Mouse (Mus musculus): ENCODE measurements around the gene Ldlrad1. TPM values are rescaled to one million over a fixed set of nuclear protein-coding genes. Genes with fewer than 3 reads are reported as not detected.

The Ldlrad1 gene
- polyA plus RNA-seq, 1 experiment from 2014 or later, result not detected

DNA sequence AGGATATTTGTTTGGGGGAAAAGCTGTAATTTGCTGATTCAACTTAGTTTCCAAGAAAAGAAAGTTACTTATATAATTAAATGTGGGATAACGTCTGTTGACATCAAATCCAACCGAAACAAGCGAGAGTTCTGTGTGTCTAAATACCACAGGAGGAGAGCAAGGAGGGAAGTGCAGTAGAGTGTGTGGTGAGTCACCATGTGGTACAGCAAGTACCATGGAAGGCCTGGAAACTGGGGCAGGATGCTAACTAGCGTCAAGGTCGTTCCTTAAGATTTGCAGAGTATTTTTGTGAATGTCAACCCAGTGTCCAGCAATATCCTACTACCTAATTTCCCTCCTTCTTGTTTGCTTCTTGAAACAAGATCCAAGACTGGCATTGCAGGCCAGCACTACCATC lies 10.9 kb upstream of the Ldlrad1 start:
- Histone ChIP-seq H3K27me3 (replicated peaks; ENCODE audit: control insufficient read depth, insufficient read depth, low read length) (no peaks in the 10 kb centered on the region), H3K4me2 (no peak overlapping the region), H3K4me3 (ENCODE audit: low read depth, low read length) (no peak overlapping the region), H3K36me3 (ENCODE audit: control insufficient read depth, insufficient read depth, low read length) (peaks cover 42% of the 10 kb centered on the region), H3K4me1 (replicated peaks; ENCODE audit: control insufficient read depth, insufficient read depth, low read length) (no peaks in the 10 kb centered on the region), H3K9me3 (ENCODE audit: control insufficient read depth, low read length) (no peaks in the 10 kb centered on the region), H3K9ac (ENCODE audit: low read depth, low read length) (no peak overlapping the region), H3K27ac (ENCODE audit: low read depth, low read length) (no peak overlapping the region)
- ATAC-seq (replicated peaks; ENCODE audit: low FRiP score), result no peak
- no peak for DNase-seq (ENCODE audit: low spot score)
- 91% methylated on average over 5 of the region's 5 CpGs for WGBS

DNA sequence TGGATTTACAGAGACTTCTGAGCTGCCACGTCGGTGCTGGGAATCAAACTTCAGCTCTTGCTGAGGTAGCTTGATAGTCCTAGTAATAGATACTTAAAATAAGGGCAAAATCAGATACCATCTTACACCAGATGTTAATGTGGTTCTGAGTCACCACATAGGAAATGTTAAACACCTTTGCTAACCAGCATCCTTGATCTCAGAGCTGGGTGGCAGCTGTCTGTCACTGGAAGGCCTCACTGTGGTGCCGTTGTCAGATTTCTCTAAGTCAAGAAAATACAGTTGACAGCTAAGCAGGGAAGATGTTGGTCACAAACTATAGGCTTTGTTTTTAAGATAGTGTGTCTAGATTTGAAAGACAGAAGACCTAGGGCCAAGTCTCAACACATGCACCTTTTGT lies 7.2 kb upstream of the Ldlrad1 start:
- H3K36me3 ChIP-seq (ENCODE audit: control insufficient read depth, insufficient read depth, low read length), result peaks cover 37% of the 10 kb centered on the region
- no peaks in the 10 kb centered on the region for H3K27me3 ChIP-seq (replicated peaks; ENCODE audit: control insufficient read depth, insufficient read depth, low read length)
- no peak overlapping the region for H3K27ac ChIP-seq (ENCODE audit: low read depth, low read length)
- no peak overlapping the region for H3K4me2 ChIP-seq
- no peaks in the 10 kb centered on the region for H3K9me3 ChIP-seq (ENCODE audit: control insufficient read depth, low read length)
- 88% methylated on average over 3 of the region's 3 CpGs for WGBS
- H3K4me1 ChIP-seq (replicated peaks; ENCODE audit: control insufficient read depth, insufficient read depth, low read length), result no peaks in the 10 kb centered on the region
- H3K4me3 ChIP-seq (ENCODE audit: low read depth, low read length), result no peak overlapping the region
- no peak for ATAC-seq (replicated peaks; ENCODE audit: low FRiP score)
- no peak overlapping the region for H3K9ac ChIP-seq (ENCODE audit: low read depth, low read length)
- DNase-seq (ENCODE audit: low spot score), result no peak

DNA sequence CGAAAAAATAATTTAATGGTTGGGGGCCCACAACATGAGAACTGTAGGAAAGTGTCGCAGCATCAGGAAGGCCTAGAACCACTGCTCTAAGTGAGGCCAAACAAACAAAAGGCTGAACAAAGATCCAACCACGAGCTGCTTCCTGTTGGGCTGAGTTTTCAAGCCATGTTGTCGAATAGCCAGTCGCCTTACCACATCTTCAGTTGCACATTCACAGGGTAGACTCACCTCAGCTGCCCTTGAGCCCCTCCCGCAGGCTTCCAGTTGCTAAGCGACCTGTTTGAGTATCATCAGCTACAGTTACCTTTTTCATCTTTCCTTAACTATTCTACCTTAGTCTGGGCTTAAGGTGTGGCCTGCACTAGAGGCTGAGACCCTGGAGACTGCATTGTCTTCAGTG lies 6.0 kb upstream of the Ldlrad1 start:
- Histone ChIP-seq H3K27me3 (replicated peaks; ENCODE audit: control insufficient read depth, insufficient read depth, low read length) (no peaks in the 10 kb centered on the region), H3K9me3 (ENCODE audit: control insufficient read depth, low read length) (no peaks in the 10 kb centered on the region), H3K4me2 (no peak overlapping the region), H3K4me1 (replicated peaks; ENCODE audit: control insufficient read depth, insufficient read depth, low read length) (no peaks in the 10 kb centered on the region), H3K9ac (ENCODE audit: low read depth, low read length) (no peak overlapping the region), H3K27ac (ENCODE audit: low read depth, low read length) (no peak overlapping the region), H3K4me3 (ENCODE audit: low read depth, low read length) (no peak overlapping the region), H3K36me3 (ENCODE audit: control insufficient read depth, insufficient read depth, low read length) (peaks cover 30% of the 10 kb centered on the region)
- WGBS, result 80% methylated on average over 7 of the region's 7 CpGs
- ATAC-seq (replicated peaks; ENCODE audit: low FRiP score) (no peak), DNase-seq (ENCODE audit: low spot score) (no peak)

GRCm38 (mm10) chr4:107207016-107207415 lies 2.0 kb upstream of the Ldlrad1 start:
- peaks cover 9% of the 10 kb centered on the region; the same call in 1 of the 2 replicates for H3K4me1 ChIP-seq (replicated peaks; ENCODE audit: control insufficient read depth, insufficient read depth, low read length)
- H3K9me3 ChIP-seq (ENCODE audit: control insufficient read depth, low read length), result no peaks in the 10 kb centered on the region

GRCm38 (mm10) chr4:107210483-107211097 lies 1.6 kb downstream of the Ldlrad1 start:
- 42% methylated on average over 5 of the region's 5 CpGs for WGBS

More at GRCm38 (mm10) chr4:107207016-107207415, 2.0 kb upstream of the Ldlrad1 start:
- no peak overlapping the region for H3K9ac ChIP-seq (ENCODE audit: low read depth, low read length)
- ATAC-seq (replicated peaks; ENCODE audit: low FRiP score), result no peak
- no peak overlapping the region for H3K27ac ChIP-seq (ENCODE audit: low read depth, low read length)
- H3K36me3 ChIP-seq (ENCODE audit: control insufficient read depth, insufficient read depth, low read length), result peaks cover 10% of the 10 kb centered on the region
- H3K27me3 ChIP-seq (replicated peaks; ENCODE audit: control insufficient read depth, insufficient read depth, low read length), result no peaks in the 10 kb centered on the region
- DNase-seq (ENCODE audit: low spot score), result no peak
- H3K4me3 ChIP-seq (ENCODE audit: low read depth, low read length), result no peak overlapping the region
- H3K4me2 ChIP-seq, result no peak overlapping the region
- WGBS, result 92% methylated on average over 2 of the region's 2 CpGs

DNA sequence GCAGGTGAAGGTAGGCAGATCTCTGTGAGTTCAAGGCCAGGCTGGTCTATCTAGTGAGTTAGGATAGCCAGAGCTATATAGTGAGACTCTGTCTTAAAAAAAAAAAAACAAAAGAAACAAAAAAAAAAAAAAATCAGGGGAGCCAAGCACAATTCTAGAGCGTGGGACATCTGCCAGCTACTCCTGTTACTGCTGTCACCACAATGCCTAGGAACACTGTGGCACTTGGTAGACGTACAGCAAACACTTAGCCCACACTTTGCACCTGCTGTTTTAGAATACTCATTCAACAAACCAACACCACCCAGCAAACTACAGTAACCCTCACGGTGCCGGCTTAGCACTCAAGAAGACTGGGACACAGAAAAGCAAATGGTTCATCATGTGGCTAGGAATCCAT lies 2.5 kb downstream of the Ldlrad1 start:
- Histone ChIP-seq H3K9me3 (ENCODE audit: control insufficient read depth, low read length) (no peaks in the 10 kb centered on the region), H3K27ac (ENCODE audit: low read depth, low read length) (no peak overlapping the region), H3K4me2 (no peak overlapping the region), H3K27me3 (replicated peaks; ENCODE audit: control insufficient read depth, insufficient read depth, low read length) (no peaks in the 10 kb centered on the region), H3K4me1 (replicated peaks; ENCODE audit: control insufficient read depth, insufficient read depth, low read length) (peaks cover 11% of the 10 kb centered on the region; the same call in 1 of the 2 replicates), H3K36me3 (ENCODE audit: control insufficient read depth, insufficient read depth, low read length) (no peaks in the 10 kb centered on the region; the same call in 1 of the 2 replicates), H3K9ac (ENCODE audit: low read depth, low read length) (no peak overlapping the region), H3K4me3 (ENCODE audit: low read depth, low read length) (no peak overlapping the region)
- no peak for ATAC-seq (replicated peaks; ENCODE audit: low FRiP score)
- WGBS, result 83% methylated on average over 4 of the region's 4 CpGs
- no peak for DNase-seq (ENCODE audit: low spot score)

More at GRCm38 (mm10) chr4:107210483-107211097, 1.6 kb downstream of the Ldlrad1 start:
- H3K27ac ChIP-seq (ENCODE audit: low read depth, low read length), result no peak overlapping the region
- no peak overlapping the region for H3K4me3 ChIP-seq (ENCODE audit: low read depth, low read length)
- DNase-seq (ENCODE audit: low spot score) (no peak), ATAC-seq (replicated peaks; ENCODE audit: low FRiP score) (0 out of 2 replicates have a peak, but pooled peaks have one; percentile 27)
- no peaks in the 10 kb centered on the region for H3K27me3 ChIP-seq (replicated peaks; ENCODE audit: control insufficient read depth, insufficient read depth, low read length)
- H3K9ac ChIP-seq (ENCODE audit: low read depth, low read length), result no peak overlapping the region
- H3K4me2 ChIP-seq, result no peak overlapping the region
- H3K36me3 ChIP-seq (ENCODE audit: control insufficient read depth, insufficient read depth, low read length), result peaks cover 3% of the 10 kb centered on the region; the same call in 1 of the 2 replicates
- H3K9me3 ChIP-seq (ENCODE audit: control insufficient read depth, low read length), result no peaks in the 10 kb centered on the region
- H3K4me1 ChIP-seq (replicated peaks; ENCODE audit: control insufficient read depth, insufficient read depth, low read length), result peaks cover 9% of the 10 kb centered on the region; the same call in 1 of the 2 replicates

DNA sequence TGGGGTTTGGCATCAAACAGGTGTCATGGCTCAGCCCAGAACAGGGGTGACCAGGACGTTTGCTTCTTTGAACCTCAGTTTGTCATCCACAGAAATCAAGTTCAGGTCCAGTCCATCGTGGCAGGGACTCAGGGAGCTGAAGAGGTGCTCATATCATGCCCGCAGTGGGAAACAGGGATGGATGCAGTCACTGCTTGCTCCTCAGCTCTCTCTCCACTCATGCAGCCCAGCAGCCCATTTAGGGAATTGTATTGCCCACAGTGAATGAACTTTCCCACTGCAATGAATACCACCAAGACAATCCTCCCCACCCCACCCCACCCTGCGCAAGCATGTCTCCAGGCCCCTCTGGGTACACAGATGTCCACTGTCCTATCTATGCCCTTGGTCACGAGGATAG lies 3.0 kb downstream of the Ldlrad1 start:
- ATAC-seq (replicated peaks; ENCODE audit: low FRiP score), result no peak
- WGBS, result 81% methylated on average over 5 of the region's 5 CpGs

GRCm38 (mm10) chr4:107213279-107214011 lies 4.5 kb downstream of the Ldlrad1 start:
- no peak overlapping the region for H3K27ac ChIP-seq (ENCODE audit: low read depth, low read length)
- no peaks in the 10 kb centered on the region for H3K27me3 ChIP-seq (replicated peaks; ENCODE audit: control insufficient read depth, insufficient read depth, low read length)
- no peak overlapping the region for H3K9ac ChIP-seq (ENCODE audit: low read depth, low read length)
- no peaks in the 10 kb centered on the region for H3K36me3 ChIP-seq (ENCODE audit: control insufficient read depth, insufficient read depth, low read length)
- H3K4me3 ChIP-seq (ENCODE audit: low read depth, low read length), result no peak overlapping the region
- WGBS, result 67% methylated on average over 12 of the region's 12 CpGs
- DNase-seq (ENCODE audit: low spot score) (no peak), ATAC-seq (replicated peaks; ENCODE audit: low FRiP score) (no peak)
- no peaks in the 10 kb centered on the region for H3K9me3 ChIP-seq (ENCODE audit: control insufficient read depth, low read length)
- H3K4me1 ChIP-seq (replicated peaks; ENCODE audit: control insufficient read depth, insufficient read depth, low read length), result peaks cover 30% of the 10 kb centered on the region
- no peak overlapping the region for H3K4me2 ChIP-seq

More for the DNA sequence above, 3.0 kb downstream of the Ldlrad1 start:
- H3K9me3 ChIP-seq (ENCODE audit: control insufficient read depth, low read length), result no peaks in the 10 kb centered on the region
- H3K4me3 ChIP-seq (ENCODE audit: low read depth, low read length), result no peak overlapping the region
- H3K27me3 ChIP-seq (replicated peaks; ENCODE audit: control insufficient read depth, insufficient read depth, low read length), result no peaks in the 10 kb centered on the region
- H3K27ac ChIP-seq (ENCODE audit: low read depth, low read length), result no peak overlapping the region
- no peak overlapping the region for H3K4me2 ChIP-seq
- no peak overlapping the region for H3K9ac ChIP-seq (ENCODE audit: low read depth, low read length)
- H3K36me3 ChIP-seq (ENCODE audit: control insufficient read depth, insufficient read depth, low read length), result no peaks in the 10 kb centered on the region; the same call in 1 of the 2 replicates
- no peak for DNase-seq (ENCODE audit: low spot score)
- peaks cover 15% of the 10 kb centered on the region for H3K4me1 ChIP-seq (replicated peaks; ENCODE audit: control insufficient read depth, insufficient read depth, low read length)
